Mouse (Mus musculus) frontal cortex, postnatal 25 days (tissue): ENCODE data around the gene Srm.

ENCODE experiments used
- DNase-seq, 2 experiments: peaks; one replicate each; pipeline ENCODE4 v3.0.0; 2022; ENCODE audit warnings: low spot score in 2 of 2

Gene Srm

DNA sequence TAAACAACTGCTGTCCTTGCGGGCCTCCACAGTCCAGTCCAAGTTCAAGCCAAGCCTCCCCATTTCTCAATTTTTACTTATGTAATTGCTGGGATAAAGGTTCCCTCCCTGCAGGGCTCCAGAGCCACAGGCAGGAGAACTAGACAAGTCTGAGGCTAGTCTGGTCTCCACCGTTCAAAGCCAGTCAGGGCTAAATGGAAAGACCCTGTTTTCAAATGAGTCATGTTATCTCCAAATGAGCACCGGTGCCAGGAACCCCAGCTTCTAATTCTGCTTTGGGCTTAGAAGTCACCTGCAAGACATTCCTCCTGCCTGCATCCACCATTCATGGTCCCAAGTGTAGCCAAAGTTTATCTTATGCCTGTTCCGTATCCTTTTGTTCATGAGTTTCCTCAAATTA is 10.6 kb downstream of the Srm start:
- DNase-seq = no peak

- DNase-seq = no peak
These were observed 11.2 kb downstream of the Srm start, which contains the start of gene Masp2 for GRCm38 (mm10) chr4:148602357-148603120. Masp2 (plus strand) TSS chr4:148602554.

DNA sequence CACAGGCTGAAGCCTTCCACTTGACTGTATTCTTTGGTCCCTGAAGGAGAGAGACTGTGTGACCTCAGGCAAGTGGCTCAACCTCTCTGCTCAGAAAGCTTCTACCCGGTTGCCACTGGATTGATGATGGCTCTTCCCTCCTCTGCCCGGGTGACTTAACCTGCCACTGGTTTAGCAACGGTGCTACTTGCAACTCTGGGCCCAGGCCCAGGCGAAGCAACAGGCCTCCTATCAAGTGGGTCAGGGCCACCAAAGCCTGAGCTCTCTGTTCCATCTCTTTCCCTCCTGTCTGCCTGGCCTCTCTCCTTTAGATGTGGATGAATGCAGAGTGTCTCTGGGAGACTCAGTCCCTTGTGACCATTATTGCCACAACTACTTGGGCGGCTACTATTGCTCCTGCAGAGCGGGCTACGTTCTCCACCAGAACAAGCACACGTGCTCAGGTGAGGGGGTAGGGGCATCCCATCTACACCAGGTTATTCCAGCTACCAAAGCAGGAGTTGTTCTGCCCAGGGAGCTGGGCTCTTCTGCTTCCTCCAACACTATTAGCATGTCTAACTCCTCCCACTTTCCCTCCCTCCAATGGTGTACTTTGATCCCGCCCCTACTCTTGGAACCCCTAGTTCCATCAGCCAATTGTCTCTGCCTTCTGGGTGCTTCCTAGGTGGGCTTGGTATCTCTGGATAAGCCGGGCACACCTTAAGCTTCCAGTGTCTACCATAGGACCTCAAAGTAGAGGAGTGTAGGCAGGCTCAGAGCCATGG is 12.3 kb downstream of the Srm start:
- peak in 1 of 2 experiments; percentile 26 for DNase-seq

- peak; percentile 35 to 41 for DNase-seq
These were observed 12.8 kb downstream of the Srm start for GRCm38 (mm10) chr4:148604141-148604540.

DNA sequence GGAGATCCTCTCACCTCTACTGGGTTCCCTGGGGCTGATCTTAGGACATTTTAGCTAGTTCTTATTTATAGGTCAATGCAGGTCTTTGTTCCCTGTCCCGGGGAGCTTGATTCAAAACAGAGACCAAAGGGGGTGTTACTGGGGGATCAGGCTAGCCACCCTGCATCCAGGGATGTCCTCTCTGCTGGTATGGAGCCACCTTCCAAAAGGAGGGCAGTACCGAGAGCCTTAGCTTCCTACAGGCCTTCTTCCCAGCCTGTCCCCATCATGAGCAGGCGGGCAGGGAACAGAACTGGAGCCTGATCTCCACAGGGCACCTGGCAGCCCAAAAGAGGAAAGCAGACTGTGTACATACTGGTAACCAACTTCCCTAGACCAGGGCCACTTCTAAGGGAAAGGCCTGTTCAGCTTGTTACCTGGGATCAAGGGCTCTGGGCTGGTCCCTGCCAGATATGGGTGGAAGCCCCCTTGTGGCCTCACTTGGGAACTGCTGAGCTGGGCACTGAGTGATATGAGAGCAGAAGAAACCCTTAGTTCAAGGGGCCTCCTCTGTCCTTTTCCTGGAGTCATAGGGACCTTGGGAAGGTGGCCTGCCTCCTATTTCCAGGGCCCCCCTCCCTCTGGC is 13.3 kb downstream of the Srm start:
- DNase-seq = peak; percentile 44 to 64

DNA sequence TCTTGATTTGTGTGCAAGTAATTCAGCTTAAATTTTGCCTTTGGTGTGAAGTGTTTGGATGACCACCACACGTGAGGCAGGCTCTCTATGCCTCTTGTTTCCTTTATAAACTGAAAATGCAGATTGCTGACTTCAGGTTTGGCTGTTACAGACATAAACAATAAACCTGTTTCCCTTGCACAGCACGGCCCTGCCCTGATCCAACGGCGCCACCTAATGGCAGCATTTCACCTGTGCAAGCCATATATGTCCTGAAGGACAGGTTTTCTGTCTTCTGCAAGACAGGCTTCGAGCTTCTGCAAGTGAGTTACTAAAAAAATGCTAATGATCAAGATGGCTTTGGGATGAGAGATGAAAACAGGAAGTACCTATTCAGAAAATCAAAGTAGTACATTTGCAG is 16.5 kb downstream of the Srm start:
- peak; percentile 57 to 70 for DNase-seq

GRCm38 (mm10) chr4:148609805-148610204 is 18.5 kb downstream of the Srm start:
- DNase-seq = no peak

- no peak for DNase-seq
These were observed 19.5 kb downstream of the Srm start for GRCm38 (mm10) chr4:148610631-148611364.

- DNase-seq = no peak
These were observed 21.3 kb downstream of the Srm start for GRCm38 (mm10) chr4:148612557-148612956.

GRCm38 (mm10) chr4:148613738-148614137 is 22.4 kb downstream of the Srm start:
- DNase-seq = no peak

DNA sequence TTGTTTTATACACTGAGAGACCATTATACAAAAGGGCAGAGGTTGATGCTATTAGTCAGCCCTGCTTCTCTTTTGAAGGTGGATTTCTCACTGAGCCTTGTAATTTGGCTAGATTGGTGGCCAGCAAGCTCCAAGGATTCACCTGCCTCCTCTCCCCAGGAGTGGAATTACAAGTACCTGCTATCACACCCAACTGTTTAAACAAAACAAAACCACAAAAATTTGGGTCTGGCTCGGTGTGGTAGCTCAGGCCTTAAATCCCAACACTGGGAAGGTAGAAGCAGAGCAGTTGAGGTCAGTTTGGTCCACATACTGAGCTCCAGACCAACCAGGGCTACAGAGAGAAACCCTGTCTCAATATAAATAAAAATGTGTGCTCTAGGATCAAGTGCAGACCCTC is 28.5 kb downstream of the Srm start:
- no peak for DNase-seq

DNA sequence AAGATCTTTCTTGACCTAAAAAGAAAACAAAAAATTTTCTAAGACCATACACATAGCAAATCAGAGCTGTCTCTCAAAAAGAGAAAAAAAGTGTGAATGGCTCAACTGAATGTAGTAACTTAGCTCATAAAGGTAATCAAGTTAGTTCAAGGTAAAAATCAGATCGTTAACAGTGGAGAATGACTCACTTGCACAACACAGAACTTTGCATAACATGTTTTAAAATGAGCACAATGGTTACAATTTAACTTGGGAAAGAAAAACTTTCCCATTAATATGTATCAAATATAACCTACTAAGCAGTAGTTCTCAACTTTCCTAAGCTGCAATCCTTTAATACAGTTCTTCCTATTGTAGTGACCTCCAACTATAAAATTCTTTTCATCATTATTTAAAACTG is 29.4 kb downstream of the Srm start:
- DNase-seq = no peak

DNA sequence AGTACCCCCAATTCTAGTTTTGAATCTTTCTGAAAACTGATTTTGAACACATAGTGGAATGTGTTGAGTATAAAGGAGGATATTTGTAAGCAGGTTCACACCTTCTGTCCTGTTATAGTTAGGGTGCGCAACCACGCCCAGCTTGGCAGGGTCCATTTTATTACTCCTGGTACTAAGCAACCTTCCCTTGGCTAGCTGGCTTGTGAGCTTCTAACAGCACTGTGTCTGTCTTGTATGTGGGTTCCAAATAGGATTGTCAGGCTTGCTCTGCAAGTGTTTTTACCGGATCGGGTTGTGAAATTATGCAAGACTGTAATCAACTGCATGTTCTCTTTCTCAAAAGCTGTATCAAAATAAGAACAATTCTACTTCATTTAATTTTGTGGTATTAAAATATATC is 31.2 kb downstream of the Srm start:
- no peak for DNase-seq

DNA sequence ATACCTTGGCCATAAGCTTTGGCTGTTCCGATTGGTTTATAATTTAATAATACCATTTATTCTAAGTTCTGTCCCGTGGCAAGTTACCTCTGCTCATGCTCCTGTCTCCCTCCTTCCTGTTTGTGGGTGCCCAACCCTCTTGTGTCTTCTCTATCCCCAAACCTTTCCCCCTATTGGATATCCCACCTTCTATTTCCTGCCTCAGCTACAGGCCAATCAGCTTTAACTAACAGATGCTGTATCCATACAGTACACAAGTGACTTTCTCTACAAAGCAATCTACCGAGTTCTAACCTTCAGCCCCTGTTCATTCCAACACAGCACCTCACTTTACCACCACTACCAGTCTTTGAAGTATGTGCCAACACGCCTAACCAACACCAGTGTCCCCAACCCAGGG is 32.3 kb downstream of the Srm start:
- DNase-seq = no peak

DNA sequence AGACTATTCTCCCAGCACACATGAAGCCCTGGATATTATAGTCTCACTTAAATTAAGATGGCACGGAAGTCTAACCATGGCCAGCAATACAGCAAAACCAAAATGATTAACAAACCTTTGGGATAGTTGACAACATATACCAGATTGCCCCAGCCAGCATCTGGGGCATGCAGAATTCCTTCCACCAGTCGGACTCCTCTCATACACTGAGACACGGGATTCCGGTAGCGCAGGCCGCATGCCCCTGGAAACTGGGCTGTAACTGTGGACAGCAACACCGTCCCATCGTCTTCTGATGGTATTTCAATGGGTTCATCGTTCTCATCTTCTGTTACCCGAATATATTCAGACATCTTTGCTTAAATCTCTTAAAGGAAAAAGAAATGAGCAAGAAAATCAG is 33.7 kb downstream of the Srm start:
- no peak for DNase-seq

GRCm38 (mm10) chr4:148625756-148626622 is 34.7 kb downstream of the Srm start:
- DNase-seq = no peak

- peak; percentile 79 to 91 for DNase-seq
These were observed 35.4 kb downstream of the Srm start, which contains the start of gene Tardbp for GRCm38 (mm10) chr4:148626623-148627185. Tardbp (minus strand) TSS chr4:148627019.

DNA sequence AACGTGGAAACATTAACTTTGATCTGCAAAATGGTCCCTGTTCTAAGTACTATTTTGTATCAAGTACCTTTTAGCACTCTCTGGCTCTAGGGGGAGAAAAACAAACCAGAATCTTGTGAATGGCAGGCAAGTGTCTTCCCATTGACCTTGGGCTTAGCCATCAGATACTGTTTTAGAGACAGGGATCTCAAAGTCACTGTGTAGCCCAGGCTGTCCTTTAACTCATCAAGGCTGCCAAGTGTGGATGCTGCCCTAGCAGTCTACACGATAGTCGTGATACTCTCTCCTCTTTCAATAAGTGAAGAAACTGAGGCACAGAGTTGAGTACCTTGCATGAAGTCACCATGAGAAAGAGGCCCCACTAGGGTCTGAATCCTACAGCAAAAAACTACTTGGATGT is 35.9 kb downstream of the Srm start:
- no peak for DNase-seq

GRCm38 (mm10) chr4:148632013-148632692 is 40.9 kb downstream of the Srm start:
- DNase-seq = no peak
